Mouse (Mus musculus) heart, adult 10 weeks (tissue): ENCODE results near the gene Abcg8. TPM values are rescaled to one million over a fixed set of nuclear protein-coding genes. Genes with fewer than 3 reads are reported as not detected.

ENCODE experiments used
- polyA plus RNA-seq: library from polyadenylated mRNA; stranded (reverse); fragments of 350-450 nt; fragmentation: Illumina TruSeq; extraction: RNeasy Lipid Tissue Mini Kit (QIAGEN cat#74804); gene quantifications from one replicate; pipeline ENCODE4 v1.2.3, GENCODE M21; 2014; ENCODE audit warnings: low read depth, low replicate concordance

Gene Abcg8
- not detected for polyA plus RNA-seq

GRCm38 (mm10) chr17:84675951-84676366 is at the start of gene Abcg8:
TSS of gene Abcg8 (plus strand) at chr17:84676302.

GRCm38 (mm10) chr17:84682734-84683717 is 6.9 kb downstream of the Abcg8 start, which contains the start of gene Abcg5:
TSS of gene Abcg5 (minus strand) at chr17:84683011.

Other genes with a start within 250 kb of the Abcg8 start
- gene Thada, start 210.1 kb upstream of the Abcg8 start, polyA plus RNA-seq, result 5.1 TPM
- gene Plekhh2, start 164.4 kb upstream of the Abcg8 start, polyA plus RNA-seq, result 2.3 TPM
- 6.4 TPM for gene Dync2li1, start 49.8 kb upstream of the Abcg8 start, polyA plus RNA-seq
- gene Abcg5, start 6.7 kb downstream of the Abcg8 start, polyA plus RNA-seq, result not detected
- gene Lrpprc, start 114.5 kb downstream of the Abcg8 start, polyA plus RNA-seq, result 111 TPM